Mouse (Mus musculus): ENCODE results near the gene Gm16867. TPM values are rescaled to one million over a fixed set of nuclear protein-coding genes. Genes with fewer than 3 reads are reported as not detected.
A peak's percentile ranks its signal among the peaks of the same experiment; 100 is the strongest.
"Not testable (repeated sequence)": the region's sequence is repeated elsewhere in the genome, so short reads cannot be mapped to it uniquely, and the experiment has no call there.

Gm16867 gene
- polyA plus RNA-seq, 1 experiment from 2014 or later: 0.11 TPM

GRCm38 (mm10) chr14:69473322-69473721 lies 29.8 kb downstream of the Gm16867 start:
- not testable (repeated sequence) for H3K4me1 ChIP-seq (replicated peaks; ENCODE audit: insufficient read depth, low read length); H3K27ac ChIP-seq; H3K4me3 ChIP-seq (replicated peaks; ENCODE audit: low read depth, low read length); DNase-seq (ENCODE audit: low spot score); H3K9ac ChIP-seq (ENCODE audit: low read depth, low read length); H3K27me3 ChIP-seq (ENCODE audit: insufficient read depth, low read length); H3K4me2 ChIP-seq (ENCODE audit: low read length); ATAC-seq (replicated peaks; ENCODE audit: low FRiP score, low read depth); H3K36me3 ChIP-seq (ENCODE audit: insufficient read depth, low read length); H3K9me3 ChIP-seq (replicated peaks; ENCODE audit: low read length)
- no CpG with 5 or more reads among the region's 2 CpGs for WGBS

DNA sequence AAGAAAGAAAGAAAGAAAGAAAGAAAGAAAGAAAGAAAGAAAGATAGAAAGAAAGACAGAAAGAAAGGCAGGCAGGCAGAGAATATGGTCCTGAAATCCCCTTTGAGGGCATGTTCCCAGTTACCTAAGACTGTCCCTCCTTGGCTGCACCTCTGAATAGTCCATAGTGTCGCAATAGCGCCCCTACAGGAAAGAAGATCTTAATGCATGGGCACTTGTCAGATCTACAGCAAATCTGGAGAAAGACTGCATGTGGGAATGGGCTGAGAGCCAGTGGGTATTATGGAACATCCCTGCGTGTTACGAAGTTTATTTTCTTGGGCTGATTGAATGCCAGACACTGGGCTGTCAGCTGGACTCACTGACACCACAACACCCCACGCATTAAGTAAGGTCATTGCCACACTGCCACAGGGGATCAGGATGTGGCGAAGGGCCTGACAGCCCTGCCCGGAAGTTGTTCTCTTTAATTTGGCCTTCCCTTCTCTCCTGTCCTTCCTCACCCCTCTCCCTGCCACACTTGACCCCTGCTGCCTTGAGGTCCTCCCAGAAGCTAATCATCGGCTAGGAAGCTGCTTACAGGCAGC lies 32.9 kb downstream of the Gm16867 start:
- not testable (repeated sequence) for DNase-seq (ENCODE audit: low spot score); H3K27me3 ChIP-seq (ENCODE audit: insufficient read depth, low read length); H3K9ac ChIP-seq (ENCODE audit: low read depth, low read length); H3K4me3 ChIP-seq (replicated peaks; ENCODE audit: low read depth, low read length); H3K27ac ChIP-seq; H3K4me1 ChIP-seq (replicated peaks; ENCODE audit: insufficient read depth, low read length); H3K9me3 ChIP-seq (replicated peaks; ENCODE audit: low read length); H3K4me2 ChIP-seq (ENCODE audit: low read length); H3K36me3 ChIP-seq (ENCODE audit: insufficient read depth, low read length); ATAC-seq (replicated peaks; ENCODE audit: low FRiP score, low read depth)
- WGBS: no CpG with 5 or more reads among the region's 8 CpGs

DNA sequence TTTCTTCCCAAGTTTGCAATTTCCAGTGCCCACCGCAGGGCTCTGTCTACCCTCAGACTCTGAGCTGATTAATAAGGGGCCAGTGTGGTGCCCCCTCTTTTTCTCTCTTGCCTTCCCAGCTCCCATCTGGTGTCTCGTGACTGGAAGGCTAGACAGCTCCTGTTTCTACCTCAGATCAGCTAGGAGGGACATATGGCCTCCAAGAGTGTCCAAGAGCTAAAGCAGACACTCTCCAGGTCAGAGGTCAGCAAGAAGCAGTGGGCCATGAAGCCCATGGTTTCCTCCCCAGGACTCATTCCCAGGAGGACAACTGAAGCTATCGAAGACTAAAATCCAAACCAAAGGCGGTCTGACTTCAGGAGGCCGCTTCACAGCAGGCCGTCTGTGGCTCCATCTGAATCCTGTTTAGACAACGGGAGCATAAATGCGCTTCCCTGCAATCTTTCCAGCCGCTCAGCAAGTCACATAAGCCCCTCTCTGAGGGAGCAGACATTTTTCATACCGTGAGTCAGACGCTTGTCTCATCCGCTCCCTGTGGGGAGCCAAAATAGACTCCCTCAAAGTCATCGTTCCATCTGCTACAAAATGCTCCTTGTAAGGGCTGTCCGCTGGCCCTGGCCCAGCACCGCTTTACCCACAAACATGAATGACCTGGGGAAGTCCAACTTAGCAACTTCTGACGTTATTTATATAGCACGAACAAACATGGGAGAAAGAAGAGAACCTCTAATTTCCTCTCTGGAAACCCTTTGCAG lies 35.4 kb downstream of the Gm16867 start:
- H3K36me3 ChIP-seq (ENCODE audit: insufficient read depth, low read length); H3K4me3 ChIP-seq (replicated peaks; ENCODE audit: low read depth, low read length); DNase-seq (ENCODE audit: low spot score); H3K9ac ChIP-seq (ENCODE audit: low read depth, low read length); H3K27ac ChIP-seq; H3K4me2 ChIP-seq (ENCODE audit: low read length); H3K27me3 ChIP-seq (ENCODE audit: insufficient read depth, low read length); ATAC-seq (replicated peaks; ENCODE audit: low FRiP score, low read depth); H3K9me3 ChIP-seq (replicated peaks; ENCODE audit: low read length); H3K4me1 ChIP-seq (replicated peaks; ENCODE audit: insufficient read depth, low read length): not testable (repeated sequence)
- no CpG with 5 or more reads among the region's 17 CpGs for WGBS

DNA sequence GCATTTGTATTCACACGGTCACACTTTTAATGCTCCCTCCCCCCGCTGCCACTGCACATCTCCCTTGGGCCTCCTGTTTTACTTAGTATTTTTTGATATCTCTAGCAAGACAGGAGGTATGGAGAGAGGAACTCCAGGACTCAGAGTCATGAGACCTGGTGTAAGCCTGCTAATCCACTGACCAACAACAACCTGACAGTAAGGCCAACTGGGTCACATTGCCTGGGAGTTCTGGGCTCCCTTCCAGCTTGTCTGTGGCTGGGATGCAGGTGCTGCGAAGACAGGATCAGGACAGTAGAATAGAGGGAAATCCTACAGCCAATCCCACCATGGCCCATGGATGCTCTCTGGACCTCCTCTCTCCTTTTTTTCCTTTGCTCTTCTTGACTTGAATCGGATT lies 38.7 kb downstream of the Gm16867 start:
- H3K9me3 ChIP-seq (replicated peaks; ENCODE audit: low read length); H3K4me2 ChIP-seq (ENCODE audit: low read length); H3K27ac ChIP-seq; ATAC-seq (replicated peaks; ENCODE audit: low FRiP score, low read depth); H3K27me3 ChIP-seq (ENCODE audit: insufficient read depth, low read length); H3K36me3 ChIP-seq (ENCODE audit: insufficient read depth, low read length); H3K9ac ChIP-seq (ENCODE audit: low read depth, low read length); H3K4me1 ChIP-seq (replicated peaks; ENCODE audit: insufficient read depth, low read length); DNase-seq (ENCODE audit: low spot score); H3K4me3 ChIP-seq (replicated peaks; ENCODE audit: low read depth, low read length): not testable (repeated sequence)
- no CpG with 5 or more reads among the region's 4 CpGs for WGBS

DNA sequence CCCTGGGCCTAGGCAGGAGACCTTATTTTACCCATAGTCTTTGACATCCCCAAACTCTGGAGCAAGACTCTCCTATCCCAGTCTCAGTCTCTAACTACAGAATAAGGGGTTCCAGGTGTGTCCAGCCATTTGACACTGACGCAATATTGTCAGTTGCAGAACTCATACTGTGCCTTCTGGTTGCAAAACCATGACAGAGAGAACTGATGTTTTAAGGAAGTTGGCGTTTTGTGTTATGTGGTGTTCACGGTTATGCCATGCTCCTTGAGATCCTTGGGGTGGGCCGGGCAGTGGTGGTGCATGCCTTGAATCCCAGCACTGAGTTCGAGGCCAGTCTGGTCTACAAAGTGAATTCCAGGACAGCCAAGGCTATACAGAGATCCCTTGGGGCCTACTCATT lies 45.5 kb downstream of the Gm16867 start:
- not testable (repeated sequence) for H3K9me3 ChIP-seq (replicated peaks; ENCODE audit: low read length); DNase-seq (ENCODE audit: low spot score); H3K27me3 ChIP-seq (ENCODE audit: insufficient read depth, low read length); H3K4me1 ChIP-seq (replicated peaks; ENCODE audit: insufficient read depth, low read length); ATAC-seq (replicated peaks; ENCODE audit: low FRiP score, low read depth); H3K4me2 ChIP-seq (ENCODE audit: low read length); H3K9ac ChIP-seq (ENCODE audit: low read depth, low read length); H3K27ac ChIP-seq; H3K4me3 ChIP-seq (replicated peaks; ENCODE audit: low read depth, low read length); H3K36me3 ChIP-seq (ENCODE audit: insufficient read depth, low read length)
- no CpG with 5 or more reads among the region's 5 CpGs for WGBS

GRCm38 (mm10) chr14:69454640-69455039 lies 48.5 kb downstream of the Gm16867 start:
- no CpG with 5 or more reads among the region's 9 CpGs for WGBS
- H3K9me3 ChIP-seq (replicated peaks; ENCODE audit: low read length): not testable (repeated sequence)

GRCm38 (mm10) chr14:69448845-69449244 lies 54.3 kb downstream of the Gm16867 start:
- H3K27me3 ChIP-seq (ENCODE audit: insufficient read depth, low read length); H3K4me1 ChIP-seq (replicated peaks; ENCODE audit: insufficient read depth, low read length); H3K36me3 ChIP-seq (ENCODE audit: insufficient read depth, low read length); ATAC-seq (replicated peaks; ENCODE audit: low FRiP score, low read depth); H3K9me3 ChIP-seq (replicated peaks; ENCODE audit: low read length); H3K27ac ChIP-seq; H3K4me2 ChIP-seq (ENCODE audit: low read length); H3K9ac ChIP-seq (ENCODE audit: low read depth, low read length); H3K4me3 ChIP-seq (replicated peaks; ENCODE audit: low read depth, low read length); DNase-seq (ENCODE audit: low spot score): not testable (repeated sequence)
- WGBS: no CpG with 5 or more reads among the region's 10 CpGs

More at GRCm38 (mm10) chr14:69454640-69455039, 48.5 kb downstream of the Gm16867 start:
- not testable (repeated sequence) for H3K27ac ChIP-seq; ATAC-seq (replicated peaks; ENCODE audit: low FRiP score, low read depth); H3K36me3 ChIP-seq (ENCODE audit: insufficient read depth, low read length); H3K4me1 ChIP-seq (replicated peaks; ENCODE audit: insufficient read depth, low read length); H3K4me2 ChIP-seq (ENCODE audit: low read length); H3K9ac ChIP-seq (ENCODE audit: low read depth, low read length); H3K27me3 ChIP-seq (ENCODE audit: insufficient read depth, low read length); DNase-seq (ENCODE audit: low spot score); H3K4me3 ChIP-seq (replicated peaks; ENCODE audit: low read depth, low read length)

DNA sequence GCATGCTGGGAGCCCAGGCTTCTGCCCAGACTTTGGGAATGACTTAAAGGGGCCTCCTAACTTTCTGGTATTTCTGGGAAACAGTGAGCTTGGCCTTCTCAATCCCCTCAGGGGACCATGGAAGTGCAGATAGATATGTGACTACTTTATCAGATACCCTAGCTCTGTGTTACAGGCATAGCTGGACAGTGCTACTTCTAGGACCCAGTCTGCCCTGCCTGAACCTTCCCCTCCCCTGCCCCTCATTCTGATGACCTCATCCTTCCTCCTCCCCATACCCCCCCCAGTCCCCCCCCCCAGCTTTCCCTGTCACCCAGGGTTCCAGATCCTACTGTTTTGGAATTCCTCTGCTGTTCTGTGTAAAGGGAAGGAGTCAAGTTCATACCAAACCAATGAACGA lies 56.2 kb downstream of the Gm16867 start:
- not testable (repeated sequence) for H3K4me2 ChIP-seq (ENCODE audit: low read length); H3K9ac ChIP-seq (ENCODE audit: low read depth, low read length); ATAC-seq (replicated peaks; ENCODE audit: low FRiP score, low read depth); DNase-seq (ENCODE audit: low spot score); H3K4me3 ChIP-seq (replicated peaks; ENCODE audit: low read depth, low read length); H3K36me3 ChIP-seq (ENCODE audit: insufficient read depth, low read length); H3K9me3 ChIP-seq (replicated peaks; ENCODE audit: low read length); H3K27ac ChIP-seq; H3K4me1 ChIP-seq (replicated peaks; ENCODE audit: insufficient read depth, low read length); H3K27me3 ChIP-seq (ENCODE audit: insufficient read depth, low read length)
- WGBS: no CpG with 5 or more reads among the region's 1 CpGs

DNA sequence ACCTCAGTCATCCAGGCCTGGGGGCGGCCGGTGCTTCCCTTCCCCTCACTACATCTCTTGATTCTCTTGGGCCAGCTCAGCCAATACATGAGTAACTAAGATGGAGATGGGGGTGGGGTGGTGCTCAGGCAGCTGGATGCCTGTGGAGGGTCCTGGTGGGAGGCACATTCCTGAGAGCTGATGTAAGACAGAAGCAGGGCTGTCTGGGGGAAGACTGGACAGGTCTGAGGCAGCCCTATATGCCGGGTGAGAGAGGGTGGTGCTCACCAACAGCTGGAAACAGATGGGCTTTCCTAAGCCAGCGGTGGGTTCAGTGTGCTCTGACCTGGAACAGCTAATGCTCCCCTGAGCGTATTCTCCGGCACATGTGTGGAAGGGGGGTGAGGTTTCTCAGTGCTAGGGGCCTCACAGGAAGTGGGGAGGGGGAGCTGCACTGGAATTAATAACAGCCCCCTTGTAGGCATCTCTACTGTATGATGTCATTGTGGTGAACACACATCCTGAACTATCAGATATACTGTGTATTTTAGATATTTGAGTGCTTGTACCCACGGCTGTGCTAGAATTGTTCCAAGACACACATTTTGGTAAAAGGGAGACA lies 60.0 kb downstream of the Gm16867 start:
- not testable (repeated sequence) for H3K36me3 ChIP-seq (ENCODE audit: insufficient read depth, low read length); H3K9me3 ChIP-seq (replicated peaks; ENCODE audit: low read length); H3K4me3 ChIP-seq (replicated peaks; ENCODE audit: low read depth, low read length); H3K27ac ChIP-seq; H3K4me2 ChIP-seq (ENCODE audit: low read length); DNase-seq (ENCODE audit: low spot score); H3K9ac ChIP-seq (ENCODE audit: low read depth, low read length); H3K27me3 ChIP-seq (ENCODE audit: insufficient read depth, low read length); H3K4me1 ChIP-seq (replicated peaks; ENCODE audit: insufficient read depth, low read length)
- peak; percentile 95 for ATAC-seq (replicated peaks; ENCODE audit: low FRiP score, low read depth)
- no CpG with 5 or more reads among the region's 7 CpGs for WGBS
